Mouse (Mus musculus) telencephalon, adult 2 months (tissue): ENCODE results near the gene Tnfrsf13c.

Experiments
- DNase-seq: peaks from one replicate; pipeline ENCODE4 v3.0.0-alpha.2; 2011; ENCODE audit warnings: low read depth, low spot score

The Tnfrsf13c gene

DNA sequence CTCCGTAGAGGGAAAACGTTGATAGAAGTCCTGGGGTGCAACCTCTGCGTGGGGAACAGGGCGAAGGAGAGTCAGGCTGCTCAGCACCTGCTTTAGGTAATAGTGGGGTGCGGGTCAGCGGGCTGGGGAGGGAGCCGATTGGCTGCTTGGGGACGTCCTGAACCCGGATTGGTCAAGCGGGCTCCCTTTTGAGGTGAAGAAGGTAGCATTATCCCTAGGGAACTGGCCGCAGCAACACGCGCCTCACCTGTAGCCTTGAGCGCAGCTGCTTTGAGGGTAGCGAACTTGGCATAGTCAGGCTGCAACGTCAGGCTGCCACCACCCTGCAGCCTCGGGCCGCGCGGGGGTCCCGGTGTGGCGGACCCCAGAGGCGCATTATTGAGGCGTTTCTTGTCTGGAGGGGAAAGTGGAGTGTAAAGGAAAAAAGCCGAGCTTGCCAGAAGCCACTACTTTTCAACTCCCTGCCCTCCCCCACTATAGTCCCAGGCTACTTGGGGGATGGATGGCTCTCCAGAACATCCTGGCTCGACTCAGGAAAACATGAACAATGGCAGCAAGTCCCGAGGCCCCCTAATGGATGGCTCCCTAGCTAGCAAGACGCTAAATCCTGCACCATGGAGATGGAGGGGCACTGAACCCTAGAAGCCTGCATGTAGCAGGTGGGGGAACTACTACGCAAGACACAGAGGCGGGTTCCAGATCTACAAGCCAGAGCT, 16.5 kb downstream of the Tnfrsf13c start:
- DNase-seq = no peak

DNA sequence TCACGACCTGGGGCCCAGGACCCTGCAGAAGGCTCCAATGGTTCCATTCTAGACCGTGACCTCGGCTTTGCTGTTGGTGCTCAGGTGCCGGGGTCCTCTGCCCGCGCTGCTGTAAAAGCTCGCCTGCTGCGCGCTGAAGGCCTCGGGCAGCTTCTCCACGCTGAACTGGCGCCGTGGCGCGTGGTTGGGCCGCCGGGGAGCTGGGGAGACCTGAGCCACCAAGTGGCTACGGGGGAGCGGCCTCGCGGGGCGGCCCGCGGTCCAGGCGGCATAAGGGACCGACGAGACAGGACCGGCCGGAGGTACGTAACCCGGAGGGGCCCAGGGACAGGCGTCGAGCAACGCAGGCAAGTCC, 17.1 kb downstream of the Tnfrsf13c start:
- DNase-seq = no peak

DNA sequence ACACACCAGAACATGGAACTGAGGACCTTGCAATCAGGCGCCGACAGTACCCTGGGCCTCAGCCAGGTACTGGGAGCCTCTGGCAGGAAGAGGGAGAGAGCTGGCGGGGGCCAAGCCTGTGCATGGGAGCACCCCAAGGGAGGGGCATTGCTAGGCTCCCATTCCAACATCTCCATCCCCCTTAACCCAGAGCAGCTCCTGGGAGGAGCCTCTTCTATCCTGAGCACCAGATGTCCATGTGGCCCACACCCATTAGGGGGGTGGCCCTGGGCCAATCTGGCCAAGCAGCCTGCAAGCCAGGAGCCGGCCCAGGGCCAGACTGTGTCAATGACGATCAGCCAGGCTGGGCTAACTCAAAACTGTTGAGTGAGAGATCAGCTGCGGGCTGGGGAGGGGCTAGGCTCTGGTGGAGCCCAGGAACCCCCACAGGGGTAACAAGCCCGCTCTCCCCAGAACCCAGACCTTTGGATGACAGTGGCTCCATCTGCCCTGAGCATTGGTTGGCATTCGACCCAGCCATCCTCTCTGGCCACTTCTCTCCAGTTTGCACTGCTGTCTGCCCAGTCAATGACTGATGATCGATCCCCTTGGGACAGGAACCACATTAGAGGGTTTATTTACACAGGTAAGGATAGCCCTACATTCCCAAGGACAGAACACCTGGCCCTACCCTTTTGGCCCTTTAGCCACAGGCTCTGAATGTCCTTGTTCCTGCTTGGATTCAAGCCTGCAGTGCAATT, 17.6 kb downstream of the Tnfrsf13c start:
- DNase-seq = no peak

DNA sequence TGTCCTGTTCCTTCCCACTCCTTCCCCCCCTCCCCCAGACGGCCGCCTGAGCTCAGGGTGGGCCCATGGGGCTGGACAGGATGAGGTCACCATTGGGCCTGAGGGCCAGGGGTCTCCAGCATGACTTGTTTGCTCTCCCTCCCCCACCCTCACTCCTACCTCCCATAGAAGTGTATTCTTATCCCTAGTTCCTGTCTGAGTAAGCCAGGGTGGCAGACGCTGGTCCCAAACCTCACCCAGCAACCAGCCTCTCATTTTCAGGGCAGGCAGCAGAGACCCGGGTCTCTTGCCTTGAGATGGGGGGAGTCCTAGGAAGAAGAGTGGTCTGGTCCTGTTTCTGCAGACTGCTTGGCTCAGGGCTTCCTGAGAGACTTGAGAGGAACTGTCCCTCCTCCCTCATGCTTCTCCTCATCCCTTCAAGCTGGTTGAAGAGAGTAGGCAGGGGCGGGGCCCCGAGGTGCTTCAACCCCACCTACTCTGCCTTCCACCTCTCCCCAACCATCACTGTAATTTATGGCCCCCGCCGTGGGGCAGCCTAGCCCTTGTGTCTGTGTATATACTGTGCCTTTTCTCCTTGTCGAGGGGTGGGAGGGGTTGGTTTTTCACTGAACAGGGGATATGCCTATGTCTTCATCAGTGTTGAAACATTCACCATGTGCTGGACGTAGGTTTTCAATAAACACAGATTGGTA, 19.3 kb downstream of the Tnfrsf13c start:
- no peak for DNase-seq

DNA sequence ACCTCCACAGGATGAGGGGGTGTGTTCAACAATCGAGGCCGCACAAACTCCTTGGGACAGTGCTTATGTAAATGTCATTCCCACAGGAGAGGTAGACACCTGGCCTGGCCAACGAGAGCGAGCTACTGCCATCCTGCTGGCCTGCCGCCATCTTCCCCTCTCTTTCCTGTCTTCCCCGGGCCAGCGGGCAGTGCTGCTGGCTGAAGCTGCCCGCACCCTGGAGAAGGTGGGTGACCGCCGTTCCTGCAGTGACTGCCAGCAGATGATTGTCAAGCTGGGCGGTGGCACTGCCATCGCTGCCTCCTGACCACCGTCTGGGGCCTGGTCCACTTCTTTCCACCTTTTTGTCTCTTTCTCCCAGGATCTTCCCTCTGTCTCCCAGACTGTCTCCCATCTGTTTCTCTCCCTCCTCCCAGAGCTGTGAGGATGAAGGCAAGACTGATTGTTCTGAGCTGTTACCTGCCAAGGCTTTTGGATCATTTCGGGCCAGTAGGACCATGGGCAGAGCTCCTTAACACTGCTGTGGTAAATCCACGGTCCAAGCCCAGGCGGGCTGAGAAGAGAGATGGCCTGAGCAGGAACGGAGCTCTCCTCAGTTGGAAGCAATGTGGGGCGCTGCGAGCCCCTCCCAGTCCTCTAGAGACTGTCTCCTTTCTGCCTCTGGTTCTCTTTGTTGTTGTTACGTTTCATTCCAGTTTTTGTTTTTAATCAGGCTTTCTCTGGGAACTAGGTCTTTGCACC, 20.4 kb downstream of the Tnfrsf13c start:
- DNase-seq = no peak

DNA sequence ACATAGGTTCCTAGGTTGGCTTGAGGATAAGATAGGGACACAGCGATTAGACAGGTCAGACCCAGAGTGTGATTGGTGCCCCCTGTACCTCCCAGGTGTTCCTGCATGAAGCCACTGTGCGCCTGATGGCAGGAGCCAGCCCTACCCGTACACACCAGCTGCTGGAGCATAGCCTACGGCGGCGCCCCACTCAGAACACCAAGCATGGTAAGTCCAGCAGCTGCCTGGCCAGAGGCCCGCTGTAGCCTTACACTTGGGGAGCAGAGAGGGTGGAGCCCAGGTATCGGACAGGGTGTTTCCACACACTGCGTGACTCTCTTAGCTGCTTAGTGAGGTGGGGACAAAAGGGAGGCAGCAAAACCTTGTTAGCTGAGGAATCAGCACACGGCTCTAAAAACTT, 21.1 kb downstream of the Tnfrsf13c start:
- no peak for DNase-seq

DNA sequence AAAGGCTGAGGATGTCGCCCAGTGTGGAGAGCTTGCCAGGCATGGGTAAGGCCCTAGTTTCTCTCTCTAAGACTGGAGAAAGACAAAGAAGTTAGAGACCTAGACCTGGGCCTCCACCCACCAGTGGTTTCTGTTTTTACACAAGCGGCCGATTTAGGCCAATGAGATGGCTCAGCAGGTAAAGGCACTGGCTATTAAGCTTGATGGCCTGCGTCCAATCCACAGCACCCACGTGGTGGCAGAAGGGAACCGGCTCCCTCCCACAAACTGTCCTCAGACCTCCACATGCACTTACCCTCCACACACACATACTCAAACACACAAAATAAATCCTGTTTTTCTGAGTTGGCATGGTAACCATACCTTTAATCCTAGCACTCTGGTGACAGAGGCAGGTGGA, 22.1 kb downstream of the Tnfrsf13c start:
- DNase-seq = no peak

DNA sequence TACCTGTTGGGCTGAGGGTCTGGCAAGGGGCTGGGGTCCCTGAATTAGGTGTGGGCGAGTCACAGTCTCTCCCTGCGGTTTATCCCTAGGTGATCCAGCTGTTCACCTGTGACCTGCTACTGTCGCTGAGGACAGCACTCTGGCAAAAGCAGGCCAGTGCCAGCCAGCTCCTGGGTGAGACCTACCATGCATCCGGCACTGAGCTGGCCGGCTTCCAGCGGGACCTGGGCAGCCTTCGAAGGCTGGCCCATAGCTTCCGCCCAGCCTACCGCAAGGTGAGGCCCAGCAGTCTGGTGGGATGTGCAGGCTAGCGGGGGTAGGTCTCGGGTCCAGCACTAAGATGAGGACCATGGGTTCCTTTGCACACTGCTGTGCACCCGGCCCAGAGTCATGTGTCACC, 24.6 kb downstream of the Tnfrsf13c start:
- DNase-seq = no peak

DNA sequence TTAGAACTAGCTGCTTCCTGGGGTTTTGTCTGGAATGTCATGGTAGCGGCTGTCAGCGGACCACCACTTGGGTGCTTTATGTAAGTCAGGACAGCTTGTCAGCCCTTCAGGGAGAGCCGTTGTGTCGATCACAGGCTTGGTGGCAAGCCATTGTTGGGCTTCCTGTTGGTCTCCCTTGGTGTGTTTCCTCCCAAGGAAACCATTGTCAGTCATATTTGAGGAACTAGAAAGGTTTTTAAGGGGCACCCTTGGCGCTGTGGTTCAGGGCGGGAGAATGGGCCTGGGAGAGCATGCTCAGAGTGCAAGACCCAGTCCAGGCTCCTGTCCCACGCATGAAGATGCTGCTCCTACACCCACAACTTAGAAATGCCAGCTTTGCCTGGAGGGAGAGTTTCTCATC, 25.8 kb downstream of the Tnfrsf13c start:
- DNase-seq = no peak

DNA sequence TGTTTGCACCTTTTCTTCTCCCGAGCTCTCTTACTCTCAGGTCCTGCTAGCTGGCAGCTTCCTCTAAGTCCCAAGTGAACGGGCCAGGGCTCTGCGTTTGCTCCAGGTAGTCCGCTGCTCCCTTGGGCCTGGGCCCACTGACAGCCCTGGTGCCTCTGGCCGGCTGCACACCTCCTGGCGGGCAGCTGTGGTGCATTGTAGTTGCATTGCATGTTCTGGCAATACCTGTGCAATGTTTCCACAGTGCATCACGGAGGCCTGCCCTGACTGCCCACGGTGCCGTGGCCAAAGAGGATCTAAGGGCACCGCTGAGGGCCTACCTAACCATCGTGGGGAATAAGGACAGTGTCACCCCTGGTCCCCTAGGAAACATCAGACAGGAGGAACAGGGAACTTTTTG, 26.2 kb downstream of the Tnfrsf13c start:
- DNase-seq = no peak

DNA sequence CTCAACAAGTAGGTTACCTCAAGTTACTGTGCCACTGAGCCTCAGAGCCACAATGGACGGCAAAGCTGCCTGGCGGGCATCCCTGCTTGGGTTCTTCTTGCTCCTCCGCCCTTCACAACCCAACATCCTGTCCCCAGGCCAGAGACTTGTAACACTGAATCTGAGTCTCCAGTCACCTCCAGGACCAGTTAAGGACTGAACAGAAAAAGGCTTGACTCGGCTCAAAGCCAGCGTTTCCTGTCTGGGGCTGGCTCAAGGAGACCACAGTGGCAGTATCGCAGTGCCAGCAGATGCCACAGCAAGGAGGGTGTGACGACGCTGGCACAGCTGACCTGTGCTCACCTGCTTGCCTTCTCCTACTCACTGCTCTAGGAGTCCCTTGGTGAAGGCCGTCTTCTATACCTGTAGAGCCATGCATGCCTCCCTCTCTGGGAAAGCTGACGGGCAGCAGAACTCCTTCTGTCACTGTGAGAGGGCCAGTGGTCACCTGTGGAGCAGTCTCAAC, 26.9 kb downstream of the Tnfrsf13c start:
- DNase-seq = no peak

DNA sequence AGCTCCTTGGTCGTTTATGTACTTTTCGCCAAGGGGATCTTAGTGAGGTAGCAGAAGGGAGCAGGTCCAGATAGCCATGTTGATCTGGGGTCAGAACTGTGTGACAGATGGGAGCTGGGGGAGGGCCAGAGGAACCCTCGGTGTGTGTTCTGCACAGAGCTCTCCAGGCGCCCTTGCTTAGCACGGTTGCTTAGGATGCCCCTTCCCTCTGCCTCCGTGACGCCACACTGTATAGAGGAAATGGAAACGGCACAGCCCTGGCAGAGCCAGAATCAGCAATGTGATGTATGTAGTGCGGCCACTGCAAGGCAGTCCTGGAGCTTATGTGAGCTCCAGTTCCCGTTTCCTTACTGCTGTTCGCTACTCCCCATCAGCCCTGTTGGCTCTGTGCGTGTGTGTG, 27.9 kb downstream of the Tnfrsf13c start:
- DNase-seq = no peak

DNA sequence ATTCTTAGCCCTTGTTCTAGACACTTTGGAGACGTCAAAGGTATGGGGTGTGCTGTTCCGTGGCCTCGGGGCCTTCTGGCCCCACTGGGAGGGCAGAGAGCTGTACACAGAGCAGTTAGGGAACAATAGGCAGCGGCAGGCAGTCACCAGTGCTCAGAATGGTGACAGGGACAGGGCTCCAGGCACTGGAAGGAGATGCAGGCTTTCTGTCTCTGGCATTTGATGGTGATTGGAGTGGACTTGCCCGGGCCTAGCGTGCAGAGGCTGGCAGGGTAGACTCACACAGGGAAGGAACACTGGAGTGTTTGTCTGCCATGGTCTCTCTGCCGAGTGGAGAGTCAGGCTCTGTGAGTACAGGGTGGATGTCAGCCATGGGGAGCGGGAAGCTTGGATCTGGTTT, 31.6 kb downstream of the Tnfrsf13c start:
- DNase-seq = no peak

DNA sequence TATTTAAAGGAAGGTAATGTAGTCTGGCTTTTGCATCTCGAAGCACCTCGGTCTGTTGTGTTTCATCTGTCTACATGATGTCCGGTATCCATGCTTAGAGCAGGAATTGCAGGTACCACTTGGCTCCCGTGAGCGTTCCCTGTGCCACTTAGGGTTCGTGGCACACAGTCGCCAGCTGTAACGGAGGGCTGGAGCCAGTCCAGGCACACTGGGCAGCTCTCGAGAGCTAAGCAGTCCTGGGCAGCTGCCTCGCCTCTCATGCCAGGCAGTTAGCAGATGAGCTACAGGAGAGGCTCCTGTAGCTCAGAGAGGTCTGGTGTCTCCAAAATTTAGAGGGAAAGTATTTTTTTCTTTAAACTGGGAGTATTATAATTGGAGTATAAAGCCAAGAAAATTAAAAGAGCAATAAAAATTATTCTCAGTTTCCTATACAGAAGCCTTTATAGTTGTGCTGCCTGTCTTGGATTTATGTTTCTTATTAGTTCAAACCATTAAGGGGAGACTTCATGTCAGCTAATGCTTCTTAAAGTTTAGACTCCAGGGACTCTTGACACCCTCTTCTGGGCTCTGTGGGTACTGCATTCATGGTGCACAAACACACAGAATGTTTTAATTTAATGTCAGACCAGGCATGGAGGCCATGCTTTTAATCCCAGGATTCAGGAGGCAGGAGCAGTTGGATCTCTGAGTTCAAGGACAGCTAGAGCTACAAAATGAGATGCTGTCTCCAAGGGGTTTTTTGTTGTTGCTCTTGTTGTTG, 35.5 kb downstream of the Tnfrsf13c start:
- DNase-seq = no peak

DNA sequence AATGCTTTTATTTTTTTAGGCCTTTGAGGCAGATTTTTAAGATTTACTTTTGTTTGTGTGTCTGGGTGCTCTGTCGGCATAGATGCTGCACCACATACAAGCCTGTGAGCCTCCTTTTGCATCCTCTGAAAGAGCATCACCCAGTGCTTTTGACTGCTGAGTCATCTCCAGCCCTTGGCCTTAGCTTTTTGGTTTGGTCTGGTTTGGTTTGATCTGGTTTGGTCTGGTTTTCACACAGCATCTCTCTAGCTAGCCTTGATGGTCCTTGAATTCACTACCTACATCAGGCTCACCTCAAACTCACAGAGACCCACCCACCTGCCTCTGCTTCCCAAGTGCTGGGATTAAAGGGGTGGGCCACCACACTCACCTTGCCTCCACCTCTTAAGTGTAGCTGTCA, 36.2 kb downstream of the Tnfrsf13c start:
- DNase-seq = no peak

DNA sequence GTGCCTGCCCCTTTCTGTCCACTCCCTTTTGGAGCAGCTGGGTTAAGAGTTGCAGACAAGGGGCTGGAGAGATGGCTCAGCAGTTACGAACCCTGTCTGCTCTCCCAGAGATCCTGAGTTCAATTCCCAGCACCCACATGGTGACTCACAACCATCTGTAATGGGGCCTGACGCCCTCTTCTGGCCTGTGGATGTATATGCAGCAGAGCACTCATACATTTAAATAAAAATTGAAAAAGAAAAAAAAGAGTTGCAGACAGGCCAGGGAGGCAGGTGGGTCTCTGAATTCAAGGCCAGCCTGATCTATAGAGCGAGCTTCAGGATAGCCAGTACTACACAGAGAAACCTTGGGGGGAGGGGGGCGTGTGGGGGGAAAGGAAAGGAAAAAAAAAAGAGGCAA, 36.8 kb downstream of the Tnfrsf13c start:
- no peak for DNase-seq

DNA sequence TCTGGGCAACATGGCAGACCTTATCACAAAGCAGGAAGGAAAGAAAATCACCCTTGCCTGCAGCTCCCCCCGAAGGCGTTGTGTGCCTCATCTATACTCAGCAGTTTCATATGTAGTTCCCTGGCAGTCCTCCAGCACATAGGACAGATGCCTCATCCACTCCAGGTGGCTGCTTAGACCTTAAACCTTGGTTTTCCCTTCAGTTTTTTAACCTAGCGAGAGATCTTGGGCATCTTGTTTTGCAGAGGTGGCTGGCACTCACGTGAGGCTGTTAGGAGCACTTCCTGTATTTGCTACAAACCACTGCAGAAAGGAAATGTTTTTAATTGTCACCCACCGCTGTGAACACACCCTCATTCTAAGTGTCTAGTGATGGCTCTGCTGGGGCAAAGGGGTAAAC, 37.2 kb downstream of the Tnfrsf13c start:
- no peak for DNase-seq

DNA sequence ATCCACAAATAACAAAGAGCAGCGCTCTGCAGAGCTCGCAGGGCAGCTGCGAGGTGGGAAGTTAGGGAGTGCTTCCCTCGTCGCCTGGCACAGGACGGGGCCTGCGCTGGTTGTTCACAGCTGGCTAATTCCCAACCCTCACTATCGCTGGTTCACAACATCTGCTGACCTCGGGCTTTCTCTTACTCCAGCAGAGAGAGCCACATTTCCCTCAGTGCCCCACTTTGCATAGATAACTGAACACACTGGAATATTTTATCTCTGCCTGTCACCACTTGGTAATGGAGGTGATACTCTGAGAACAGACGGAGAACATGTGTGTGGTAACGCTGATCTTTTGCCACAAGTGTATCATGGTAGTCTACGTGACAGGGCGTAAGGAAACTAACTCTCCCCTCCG, 38.0 kb downstream of the Tnfrsf13c start:
- no peak for DNase-seq

DNA sequence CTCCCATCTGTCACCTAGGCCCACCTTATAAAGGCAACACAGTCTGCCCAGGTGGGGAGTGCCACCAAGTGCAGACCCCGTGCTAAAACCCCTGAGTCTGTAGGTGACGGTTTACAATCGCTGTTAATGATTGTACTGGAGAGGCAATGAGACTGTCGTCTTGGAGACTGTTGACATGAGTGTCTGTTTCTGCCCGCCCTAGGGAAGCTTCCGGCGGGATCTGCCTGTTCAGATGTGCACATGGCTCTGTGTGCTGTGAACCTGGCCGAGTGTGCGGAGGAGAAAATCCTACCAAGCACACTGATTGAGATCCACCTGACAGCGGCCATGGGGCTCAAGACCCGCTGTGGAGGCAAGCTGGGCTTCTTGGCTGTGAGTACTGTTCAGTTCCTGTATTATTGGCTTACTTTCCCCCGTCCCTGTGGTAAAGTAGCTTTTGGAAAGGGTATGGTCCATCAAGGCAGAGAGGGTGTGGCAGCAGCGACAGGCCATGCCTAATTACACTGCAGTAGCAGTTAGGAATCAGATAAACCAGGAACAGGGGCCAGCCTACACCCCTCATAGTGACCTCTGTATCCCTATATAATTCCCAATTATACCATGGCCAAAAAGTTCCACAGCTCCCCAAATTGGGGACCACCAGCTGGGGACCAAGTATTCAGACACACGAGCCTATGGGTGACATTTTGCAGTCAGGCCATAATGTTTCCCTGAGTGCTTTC, 38.9 kb downstream of the Tnfrsf13c start:
- no peak for DNase-seq

DNA sequence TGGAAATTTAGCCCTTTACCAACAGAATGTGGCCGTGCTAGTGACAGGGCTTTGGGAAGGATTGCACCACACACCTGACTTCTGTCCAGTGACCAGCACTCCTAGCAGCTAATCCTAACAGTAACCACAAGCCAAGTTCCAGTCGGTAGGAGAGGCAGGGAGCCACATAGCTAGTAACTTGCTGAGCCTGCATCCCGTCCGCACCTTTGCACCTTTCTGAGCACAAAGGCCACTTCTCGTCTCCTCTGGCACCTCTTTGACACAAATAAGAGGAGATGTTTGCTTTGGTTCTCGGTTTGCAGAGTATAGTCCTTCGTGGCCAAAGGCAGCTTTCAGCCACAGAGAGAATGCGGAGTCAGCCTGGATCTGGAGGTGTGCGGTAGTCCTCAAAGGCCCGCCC, 39.5 kb downstream of the Tnfrsf13c start:
- no peak for DNase-seq

DNA sequence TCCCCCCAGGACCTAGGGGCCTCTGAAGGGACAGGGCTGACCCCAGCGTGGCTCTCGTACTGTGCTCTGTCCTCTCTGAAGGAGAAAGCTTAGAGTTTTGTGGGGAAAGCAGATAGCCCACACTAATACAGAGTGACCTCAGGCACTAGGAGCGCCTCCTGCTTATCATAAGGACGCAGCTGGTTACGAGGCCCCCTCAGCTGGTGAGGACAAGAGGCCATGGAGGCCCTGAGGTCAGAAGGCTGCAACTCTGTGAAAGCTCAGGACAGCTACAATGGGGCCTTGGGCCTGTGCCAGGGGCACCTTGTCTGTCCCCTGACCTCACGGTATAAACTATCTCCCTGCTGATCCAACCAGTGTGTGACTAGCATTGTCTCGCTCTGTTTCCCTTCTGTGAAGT, 40.0 kb downstream of the Tnfrsf13c start:
- no peak for DNase-seq
